Mouse (Mus musculus) CH12.LX (cell line): ENCODE measurements around the gene Mpst.

Experiments used
- CTCF ChIP-seq, 2 experiments: IDR thresholded peaks in 1 of 2; conservative IDR thresholded peaks in 1 of 2; 2 replicates each; pipeline ENCODE4 v1.5.1; 2011 to 2012; ENCODE audit warnings: low read depth in 2 of 2, low read length in 2 of 2, improper control_type of control experiment in 1 of 2, inconsistent platforms in 1 of 2, mild to moderate bottlenecking in 1 of 2, moderate library complexity in 1 of 2
- ELF1 ChIP-seq: IDR thresholded peaks from 2 replicates; pipeline ENCODE4 v1.6.1; 2014; ENCODE audit warnings: low read depth, mild to moderate bottlenecking, inconsistent platforms, low read length, improper control_type of control experiment
- EP300 ChIP-seq: IDR thresholded peaks from 2 replicates; pipeline ENCODE4 v1.6.1; 2011; ENCODE audit warnings: low read length, improper control_type of control experiment
- GABPA ChIP-seq: IDR thresholded peaks from 2 replicates; pipeline ENCODE4 v1.6.1; 2012; ENCODE audit warnings: low read depth, low read length, improper control_type of control experiment, inconsistent platforms; ENCODE audit not compliant: insufficient replicate concordance
- MAX ChIP-seq: IDR thresholded peaks from 2 replicates; pipeline ENCODE4 v1.6.1; 2011; ENCODE audit warnings: low read length, improper control_type of control experiment
- RCOR1 ChIP-seq: conservative IDR thresholded peaks from 2 replicates; pipeline ENCODE4 v1.6.1; 2012; ENCODE audit warnings: low read depth, mild to moderate bottlenecking, inconsistent platforms, low read length, improper control_type of control experiment
- SIN3A ChIP-seq: IDR thresholded peaks from 2 replicates; pipeline ENCODE4 v1.6.1; 2012; ENCODE audit warnings: low read length, improper control_type of control experiment, inconsistent platforms
- USF1 ChIP-seq: IDR thresholded peaks from 2 replicates; pipeline ENCODE4 v1.6.1; 2014; ENCODE audit warnings: low read depth, mild to moderate bottlenecking, inconsistent platforms, low read length, improper control_type of control experiment
- ZC3H11A ChIP-seq: IDR thresholded peaks from 2 replicates; pipeline ENCODE4 v1.6.1; 2012; ENCODE audit warnings: low read depth, mild to moderate bottlenecking, inconsistent platforms, low read length, improper control_type of control experiment
- ZMIZ1 ChIP-seq: IDR thresholded peaks from 2 replicates; pipeline ENCODE4 v1.6.1; 2012; ENCODE audit warnings: low read depth, mild to moderate bottlenecking, inconsistent platforms, low read length, improper control_type of control experiment

DNA sequence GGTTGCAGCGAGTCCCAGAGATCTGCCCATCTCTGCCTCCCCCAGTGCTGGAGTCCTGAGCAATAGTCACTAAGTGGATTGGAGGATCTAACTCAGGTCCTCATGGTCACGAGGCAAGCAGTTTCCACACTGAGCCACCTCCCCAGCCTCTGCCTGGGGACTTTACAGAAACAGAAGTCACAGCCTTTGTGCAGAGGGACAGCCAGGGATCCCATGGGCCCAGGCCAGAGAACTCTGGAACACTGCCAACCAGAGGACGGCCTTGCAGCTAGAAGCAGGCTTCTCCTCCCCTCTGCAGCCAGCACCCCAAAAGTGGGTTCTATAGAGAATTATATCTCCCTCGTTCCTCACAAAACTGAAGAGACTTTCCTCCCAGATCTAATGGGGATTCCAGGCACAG lies 4.3 kb upstream of the Mpst start:
- TF ChIP-seq ZC3H11A (no peak), RCOR1 (no peak), ELF1 (no peak), EP300 (no peak), USF1 (no peak), CTCF (conservative IDR thresholded peaks at IDR 0.05 in 1 of 2, IDR thresholded peaks at IDR 0.05 in 1 of 2; ENCODE audit: low read depth in 2 of 2, low read length in 2 of 2) (no peak), MAX (no peak), GABPA (no peak), SIN3A (no peak), ZMIZ1 (no peak)
